ENCODE assay signal across 8 mouse cellular contexts in genomic region chr14:123201426-123202274, GRCm38 (mm10).
DNase-seq lines count a peak whose midpoint lies in the region; ATAC-seq and TF ChIP-seq lines count a peak whose summit lies in the region.

No protein-coding gene starts in this region.

- intact Hi-C loops in gastrocnemius, postnatal 36 days (cut with DNase I), result no loop called here

- ATAC-seq in embryonic facial prominence, embryonic 13.5 days (ENCODE audit: insufficient number of reproducible peaks, insufficient read depth, low FRiP score, low TSS enrichment, low read depth), result no peak
- peak; percentile 32; the same call in 1 of the 2 replicates for ATAC-seq in lung, postnatal 0 days
- no peak for ATAC-seq in stomach, postnatal 0 days (ENCODE audit: low FRiP score, low TSS enrichment)
- no peak for ATAC-seq in megakaryocyte progenitor cell, adult 5-6 weeks (replicated peaks; ENCODE audit: poor library complexity)

- no peak overlapping the region for H3K27ac ChIP-seq in embryonic facial prominence, embryonic 13.5 days
- no peak overlapping the region for H3K27ac ChIP-seq in embryonic facial prominence, embryonic 10.5 days (replicated peaks)
- no peak overlapping the region for H3K27ac ChIP-seq in lung, postnatal 0 days (ENCODE audit: low read length)
- no peak overlapping the region for H3K27ac ChIP-seq in stomach, postnatal 0 days (replicated peaks)

- no peaks in the 10 kb centered on the region for H3K9me3 ChIP-seq in embryonic facial prominence, embryonic 13.5 days
- no peaks in the 10 kb centered on the region for H3K9me3 ChIP-seq in embryonic facial prominence, embryonic 10.5 days
- no peaks in the 10 kb centered on the region for H3K9me3 ChIP-seq in lung, postnatal 0 days (ENCODE audit: low read length)
- no peaks in the 10 kb centered on the region for H3K9me3 ChIP-seq in stomach, postnatal 0 days (ENCODE audit: control insufficient read depth, low read length)

- H3K27me3 ChIP-seq in embryonic facial prominence, embryonic 13.5 days, result no peaks in the 10 kb centered on the region
- H3K27me3 ChIP-seq in embryonic facial prominence, embryonic 10.5 days (replicated peaks; ENCODE audit: low read depth, poor library complexity, severe bottlenecking), result no peaks in the 10 kb centered on the region
- H3K27me3 ChIP-seq in lung, postnatal 0 days (replicated peaks; ENCODE audit: insufficient read depth, low read length), result no peaks in the 10 kb centered on the region
- no peaks in the 10 kb centered on the region for H3K27me3 ChIP-seq in stomach, postnatal 0 days (ENCODE audit: control insufficient read depth, insufficient read depth, low read length)

- no peak for TF ChIP-seq CTCF in lung, postnatal 0 days (IDR thresholded peaks at IDR 0.05)
- TF ChIP-seq CTCF in stomach, postnatal 0 days (IDR thresholded peaks at IDR 0.05; ENCODE audit: low read depth), result no peak

- DNase-seq in embryonic facial prominence, embryonic 10.5 days (ENCODE audit: low spot score), result no peak
- DNase-seq in cerebellum, postnatal 25 days, result peak; percentile 93
- DNase-seq in gastrocnemius, postnatal 36 days, result peak; percentile 7 to 49
- peak; percentile 43 for DNase-seq in kidney, postnatal 14 days
- no peak for DNase-seq in lung, postnatal 0 days (ENCODE audit: low spot score)
- DNase-seq in stomach, postnatal 0 days (ENCODE audit: low spot score), result peak; percentile 13

- no peak overlapping the region for H3K9ac ChIP-seq in embryonic facial prominence, embryonic 13.5 days
- no peak overlapping the region for H3K9ac ChIP-seq in lung, postnatal 0 days (replicated peaks; ENCODE audit: low read depth)
- no peak overlapping the region for H3K9ac ChIP-seq in stomach, postnatal 0 days (ENCODE audit: low read length)

- 0 out of 2 replicates have a peak overlapping the region, but pooled peaks have one; percentile 14 for H3K4me2 ChIP-seq in embryonic facial prominence, embryonic 13.5 days
- H3K4me2 ChIP-seq in lung, postnatal 0 days (replicated peaks; ENCODE audit: low read depth, low read length), result peak overlapping the region; percentile 11; the same call in 1 of the 2 replicates
- peak overlapping the region; percentile 47 for H3K4me2 ChIP-seq in stomach, postnatal 0 days (replicated peaks; ENCODE audit: low read depth)

- TF ChIP-seq EP300 in lung, postnatal 0 days (IDR thresholded peaks at IDR 0.05), result no peak
- no peak for TF ChIP-seq EP300 in stomach, postnatal 0 days (optimal IDR thresholded peaks at IDR 0.05)

- no peaks in the 10 kb centered on the region for H3K36me3 ChIP-seq in embryonic facial prominence, embryonic 13.5 days
- no peaks in the 10 kb centered on the region for H3K36me3 ChIP-seq in embryonic facial prominence, embryonic 10.5 days (replicated peaks)
- no peaks in the 10 kb centered on the region for H3K36me3 ChIP-seq in lung, postnatal 0 days (ENCODE audit: insufficient read depth, low read length)
- H3K36me3 ChIP-seq in stomach, postnatal 0 days (ENCODE audit: control insufficient read depth, insufficient read depth, low read length), result no peaks in the 10 kb centered on the region

- WGBS in embryonic facial prominence, embryonic 13.5 days, result 46% methylated on average over 14 of the region's 14 CpGs
- 80% methylated on average over 14 of the region's 14 CpGs for WGBS in embryonic facial prominence, embryonic 10.5 days
- 24% methylated on average over 14 of the region's 14 CpGs for WGBS in lung, postnatal 0 days
- WGBS in stomach, postnatal 0 days, result 36% methylated on average over 14 of the region's 14 CpGs

- no peak overlapping the region for H3K4me3 ChIP-seq in embryonic facial prominence, embryonic 13.5 days
- H3K4me3 ChIP-seq in embryonic facial prominence, embryonic 10.5 days, result no peak overlapping the region
- H3K4me3 ChIP-seq in lung, postnatal 0 days (ENCODE audit: low read depth, low read length), result no peak overlapping the region
- H3K4me3 ChIP-seq in stomach, postnatal 0 days (ENCODE audit: low read depth, low read length), result peak overlapping the region; percentile 18; the same call in 1 of the 2 replicates

- H3K4me1 ChIP-seq in embryonic facial prominence, embryonic 13.5 days, result peaks cover 14% of the 10 kb centered on the region
- no peaks in the 10 kb centered on the region for H3K4me1 ChIP-seq in embryonic facial prominence, embryonic 10.5 days
- H3K4me1 ChIP-seq in lung, postnatal 0 days (ENCODE audit: insufficient read depth, low read depth, low read length), result no peaks in the 10 kb centered on the region
- H3K4me1 ChIP-seq in stomach, postnatal 0 days (replicated peaks; ENCODE audit: control insufficient read depth, insufficient read depth), result no peaks in the 10 kb centered on the region

Comparison
In these comparisons a context has a peak if more than half of its experiments do, and no peak if none do; other contexts are left out.
1. DNase-seq: peak in cerebellum, postnatal 25 days (2 of 2), gastrocnemius, postnatal 36 days (2 of 2), kidney, postnatal 14 days (single experiment) and stomach, postnatal 0 days (single experiment); none in embryonic facial prominence, embryonic 10.5 days (single experiment) and lung, postnatal 0 days (single experiment).
2. Peak in every context shown above with its lines, with median percentiles within 50 percentile points of each other: H3K4me2 ChIP-seq.